Mouse (Mus musculus) neural tube, embryonic 14.5 days (tissue): ENCODE data around the gene Syngr2. TPM values are rescaled to one million over a fixed set of nuclear protein-coding genes. Genes with fewer than 3 reads are reported as not detected.

Source experiments
- ATAC-seq: fragments of 200-750 bp; cut with Nextera tagmentation; 2 replicates; pipeline ENCODE4 v1.8.0; 2017; ENCODE audit warnings: low read depth, mild to moderate bottlenecking, moderate TSS enrichment, moderate library complexity
- H3K27ac ChIP-seq: fragments of 300-500 bp; sonication (generic); 2 replicates; pipeline ENCODE4 v1.5.1; 2014; ENCODE audit warnings: low read depth, mild to moderate bottlenecking, control low read depth, low read length, moderate library complexity, mixed read lengths
- H3K27me3 ChIP-seq: fragments of 300-500 bp; sonication (generic); 2 replicates; pipeline ENCODE4 v1.6.1; 2014; ENCODE audit warnings: low read length; ENCODE audit not compliant: control insufficient read depth, insufficient read depth
- H3K36me3 ChIP-seq: fragments of 300-500 bp; sonication (generic); 2 replicates; pipeline ENCODE4 v1.6.1; 2014; ENCODE audit warnings: low read length, mixed read lengths; ENCODE audit not compliant: control insufficient read depth, insufficient read depth
- H3K4me1 ChIP-seq: fragments of 300-500 bp; sonication (generic); 2 replicates; pipeline ENCODE4 v1.6.1; 2014; ENCODE audit warnings: low read length; ENCODE audit not compliant: control insufficient read depth, insufficient read depth
- H3K4me2 ChIP-seq: fragments of 300-500 bp; sonication (generic); 2 replicates; pipeline ENCODE4 v1.6.1; 2014; ENCODE audit warnings: mild to moderate bottlenecking, low read depth, low read length, control low read depth
- H3K4me3 ChIP-seq: fragments of 300-500 bp; sonication (generic); 2 replicates; pipeline ENCODE4 v1.5.1; 2014; ENCODE audit warnings: low read depth, low read length, control low read depth, mixed read lengths
- H3K9ac ChIP-seq: fragments of 300-500 bp; sonication (generic); replicated peaks from 2 replicates; pipeline ENCODE4 v1.6.1; 2014; ENCODE audit warnings: low read depth, mild to moderate bottlenecking, control low read depth, low read length, mixed read lengths
- H3K9me3 ChIP-seq: fragments of 300-500 bp; sonication (generic); 2 replicates; pipeline ENCODE4 v1.6.1; 2016; ENCODE audit warnings: low read length; ENCODE audit not compliant: control insufficient read depth
- WGBS: fragments of 180-500 bp; shearing (Covaris S2); extraction: QIAGEN DNeasy Blood & Tissue Kit; methylation state at CpG from one replicate; pipeline ENCODE4 v1.1.7; 2014; 5-methylcytosine and 5-hydroxymethylcytosine counted together
- polyA plus RNA-seq: library from polyadenylated mRNA; unstranded; fragments of >200 nt; fragmentation: Nextera tagmentation; extraction: Ambion mirVana; gene quantifications from 2 replicates; pipeline ENCODE4 v1.2.1, GENCODE M21; 2014

Syngr2 gene
- polyA plus RNA-seq = 9.7 and 15.8 TPM in 2 replicates

- Histone ChIP-seq H3K9ac (peak within 1 kb of the TSS; percentile 46), H3K27ac (no peak within 1 kb of the TSS), H3K36me3 (no peaks in the 10 kb centered on the region), H3K4me2 (peak within 1 kb of the TSS; percentile 78), H3K27me3 (peaks cover 7% of the 10 kb centered on the region), H3K4me1 (no peaks in the 10 kb centered on the region), H3K9me3 (no peaks in the 10 kb centered on the region), H3K4me3 (peak within 1 kb of the TSS; percentile 52)
- under 1% methylated on average over 56 of the region's 75 CpGs for WGBS
- peak; percentile 66; the same call in 1 of the 2 replicates for ATAC-seq
These were observed at the start of gene Syngr2, which contains the start of gene Gm20708 for GRCm38 (mm10) chr11:117809407-117810311. Syngr2 (plus strand) TSS chr11:117809668. Gm20708 (plus strand) TSS chr11:117809668.

GRCm38 (mm10) chr11:117760374-117761119 lies 48.9 kb upstream of the Syngr2 start:
- 90% methylated on average over 26 of the region's 26 CpGs for WGBS
- Histone ChIP-seq H3K4me3 (no peak overlapping the region), H3K4me1 (no peaks in the 10 kb centered on the region), H3K9me3 (no peaks in the 10 kb centered on the region), H3K4me2 (no peak overlapping the region), H3K27me3 (no peaks in the 10 kb centered on the region), H3K27ac (no peak overlapping the region), H3K9ac (no peak overlapping the region), H3K36me3 (peaks cover 73% of the 10 kb centered on the region)
- no peak for ATAC-seq

GRCm38 (mm10) chr11:117761801-117762200 lies 47.7 kb upstream of the Syngr2 start:
- ATAC-seq = no peak
- WGBS = 92% methylated on average over 13 of the region's 13 CpGs

GRCm38 (mm10) chr11:117762246-117762645 lies 47.2 kb upstream of the Syngr2 start:
- WGBS = 94% methylated on average over 12 of the region's 12 CpGs
- Histone ChIP-seq H3K27me3 (no peaks in the 10 kb centered on the region), H3K4me2 (no peak overlapping the region), H3K9me3 (no peaks in the 10 kb centered on the region), H3K9ac (no peak overlapping the region), H3K4me1 (no peaks in the 10 kb centered on the region), H3K36me3 (peaks cover 59% of the 10 kb centered on the region), H3K4me3 (no peak overlapping the region), H3K27ac (no peak overlapping the region)
- ATAC-seq = no peak

More at GRCm38 (mm10) chr11:117761801-117762200, 47.7 kb upstream of the Syngr2 start:
- Histone ChIP-seq H3K9me3 (no peaks in the 10 kb centered on the region), H3K4me3 (no peak overlapping the region), H3K4me1 (no peaks in the 10 kb centered on the region), H3K9ac (no peak overlapping the region), H3K27ac (no peak overlapping the region), H3K4me2 (no peak overlapping the region), H3K27me3 (no peaks in the 10 kb centered on the region), H3K36me3 (peaks cover 64% of the 10 kb centered on the region)

- H3K36me3 ChIP-seq = peaks cover 41% of the 10 kb centered on the region
- H3K9me3 ChIP-seq = no peaks in the 10 kb centered on the region
- H3K9ac ChIP-seq = no peak overlapping the region
- WGBS = 91% methylated on average over 9 of the region's 9 CpGs
- no peak overlapping the region for H3K4me2 ChIP-seq
- no peak for ATAC-seq
- H3K4me3 ChIP-seq = no peak overlapping the region
- no peak overlapping the region for H3K27ac ChIP-seq
- no peaks in the 10 kb centered on the region for H3K27me3 ChIP-seq
- H3K4me1 ChIP-seq = 0 out of 2 replicates have a peak, but pooled peaks cover under 1% of the 10 kb centered on the region
These were observed 45.1 kb upstream of the Syngr2 start for GRCm38 (mm10) chr11:117764319-117764718.

GRCm38 (mm10) chr11:117765361-117765760 lies 44.1 kb upstream of the Syngr2 start:
- Histone ChIP-seq H3K36me3 (peaks cover 31% of the 10 kb centered on the region), H3K27me3 (no peaks in the 10 kb centered on the region), H3K4me1 (0 out of 2 replicates have a peak, but pooled peaks cover 3% of the 10 kb centered on the region), H3K27ac (no peak overlapping the region), H3K4me2 (no peak overlapping the region), H3K9me3 (no peaks in the 10 kb centered on the region), H3K9ac (no peak overlapping the region), H3K4me3 (no peak overlapping the region)
- WGBS = 91% methylated on average over 5 of the region's 5 CpGs
- ATAC-seq = no peak

GRCm38 (mm10) chr11:117766275-117766674 lies 43.2 kb upstream of the Syngr2 start:
- 86% methylated on average over 3 of the region's 3 CpGs for WGBS
- Histone ChIP-seq H3K9me3 (no peaks in the 10 kb centered on the region), H3K4me2 (no peak overlapping the region), H3K27me3 (no peaks in the 10 kb centered on the region), H3K27ac (no peak overlapping the region), H3K36me3 (peaks cover 22% of the 10 kb centered on the region), H3K4me3 (no peak overlapping the region), H3K4me1 (0 out of 2 replicates have a peak, but pooled peaks cover 3% of the 10 kb centered on the region), H3K9ac (no peak overlapping the region)
- no peak for ATAC-seq

GRCm38 (mm10) chr11:117768725-117769682 lies 40.5 kb upstream of the Syngr2 start:
- Histone ChIP-seq H3K4me3 (no peak overlapping the region), H3K4me2 (no peak overlapping the region), H3K36me3 (peaks cover 10% of the 10 kb centered on the region; the same call in 1 of the 2 replicates), H3K9ac (no peak overlapping the region), H3K27me3 (no peaks in the 10 kb centered on the region), H3K9me3 (no peaks in the 10 kb centered on the region), H3K4me1 (0 out of 2 replicates have a peak, but pooled peaks cover 3% of the 10 kb centered on the region), H3K27ac (0 out of 2 replicates have a peak overlapping the region, but pooled peaks have one; percentile 28)
- no peak for ATAC-seq
- WGBS = 65% methylated on average over 20 of the region's 20 CpGs
